Mouse (Mus musculus): ENCODE measurements at regions not wholly inside any gene's neighbourhood (a gene's known extent, or its start where the extent isn't known, plus 50 kb on each side); places are given as distances from the start of the nearest gene placed in this dataset.

DNA sequence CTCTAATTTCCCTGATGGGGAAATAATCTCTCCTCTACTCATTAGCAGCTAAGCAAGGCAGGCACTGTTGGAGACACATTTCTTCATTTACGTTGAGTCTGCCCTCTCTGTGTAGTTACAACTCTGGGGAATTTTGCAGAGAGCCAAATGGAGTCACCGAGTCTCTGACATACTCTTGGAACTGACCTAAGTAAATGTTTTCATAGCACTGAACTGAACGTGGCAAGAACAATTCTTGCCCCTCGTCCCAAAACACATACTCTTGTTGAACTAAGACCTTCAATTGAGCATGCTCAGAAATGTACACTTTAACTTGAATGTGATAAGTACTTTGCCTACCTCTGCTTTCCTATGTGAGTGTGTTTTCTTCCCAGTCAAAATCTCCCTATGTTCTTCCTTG is 114.5 kb downstream of the Dusp6 start:
- 85% methylated on average over 4 of the region's 4 CpGs for WGBS
- Histone ChIP-seq H3K27ac (no peak overlapping the region), H3K36me3 (replicated peaks) (no peaks in the 10 kb centered on the region), H3K9me3 (no peaks in the 10 kb centered on the region), H3K27me3 (replicated peaks) (no peaks in the 10 kb centered on the region), H3K4me1 (no peaks in the 10 kb centered on the region), H3K9ac (no peak overlapping the region), H3K4me2 (no peak overlapping the region), H3K4me3 (no peak overlapping the region)
- no peak for ATAC-seq (replicated peaks)

DNA sequence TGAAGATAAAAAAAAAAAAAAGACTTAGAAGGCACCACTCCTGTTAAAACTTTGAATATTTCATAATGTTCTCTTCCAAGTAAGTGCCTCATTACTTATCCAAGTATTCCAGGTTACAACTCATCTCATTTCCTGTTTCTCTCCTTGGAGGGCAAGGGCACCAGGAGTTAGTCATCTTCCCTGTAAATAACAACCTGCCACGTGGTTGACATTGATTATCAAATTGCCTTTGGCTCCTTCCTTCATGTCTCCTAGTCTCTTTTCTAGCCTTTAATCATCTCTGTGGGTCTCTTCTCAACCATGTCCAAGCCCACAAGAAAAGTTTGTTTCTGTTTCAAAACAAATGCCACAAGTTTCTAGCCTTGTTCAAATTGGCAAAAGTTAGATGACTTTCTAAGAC is 116.1 kb downstream of the Dusp6 start:
- 71% methylated on average over 1 of the region's 1 CpGs for WGBS
- H3K4me1 ChIP-seq = no peaks in the 10 kb centered on the region
- H3K9me3 ChIP-seq = no peaks in the 10 kb centered on the region
- H3K27me3 ChIP-seq (replicated peaks) = no peaks in the 10 kb centered on the region
- no peak overlapping the region for H3K27ac ChIP-seq
- ATAC-seq (replicated peaks) = no peak
- H3K9ac ChIP-seq = no peak overlapping the region
- H3K36me3 ChIP-seq (replicated peaks) = no peaks in the 10 kb centered on the region
- H3K4me2 ChIP-seq = no peak overlapping the region
- H3K4me3 ChIP-seq = no peak overlapping the region

GRCm38 (mm10) chr10:99380170-99380569 is 117.1 kb downstream of the Dusp6 start:
- ATAC-seq (replicated peaks) = no peak
- Histone ChIP-seq H3K9ac (no peak overlapping the region), H3K9me3 (no peaks in the 10 kb centered on the region), H3K27me3 (replicated peaks) (no peaks in the 10 kb centered on the region), H3K4me2 (no peak overlapping the region), H3K4me1 (no peaks in the 10 kb centered on the region), H3K27ac (no peak overlapping the region), H3K4me3 (no peak overlapping the region), H3K36me3 (replicated peaks) (no peaks in the 10 kb centered on the region)
- WGBS = 85% methylated on average over 4 of the region's 4 CpGs

GRCm38 (mm10) chr10:99383028-99383427 is 120.0 kb downstream of the Dusp6 start:
- no peak overlapping the region for H3K4me2 ChIP-seq
- no peak for ATAC-seq (replicated peaks)
- H3K27ac ChIP-seq = no peak overlapping the region
- H3K4me3 ChIP-seq = no peak overlapping the region
- H3K9me3 ChIP-seq = no peaks in the 10 kb centered on the region
- 63% methylated on average over 4 of the region's 4 CpGs for WGBS
- H3K4me1 ChIP-seq = no peaks in the 10 kb centered on the region
- H3K9ac ChIP-seq = no peak overlapping the region
- no peaks in the 10 kb centered on the region for H3K36me3 ChIP-seq (replicated peaks)
- no peaks in the 10 kb centered on the region for H3K27me3 ChIP-seq (replicated peaks)

DNA sequence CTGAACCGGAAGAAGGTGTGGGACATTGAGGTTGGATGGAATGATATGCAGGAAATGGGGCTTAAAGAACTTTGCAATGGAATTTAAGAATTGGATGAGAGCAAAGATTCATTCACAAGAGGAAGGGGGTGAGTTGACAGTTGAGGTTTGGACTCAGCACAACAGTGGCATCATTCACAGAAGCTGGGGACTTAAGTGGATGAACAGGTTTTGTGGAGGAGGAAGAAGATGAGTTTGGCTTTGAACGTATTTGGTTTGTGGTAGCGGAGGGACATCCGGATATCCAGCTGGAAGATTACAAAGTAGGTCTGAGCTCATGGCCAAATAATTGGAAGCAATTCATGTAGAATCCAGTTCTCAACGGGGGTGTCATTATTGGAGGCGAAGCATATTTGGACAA is 121.3 kb downstream of the Dusp6 start:
- H3K4me2 ChIP-seq = no peak overlapping the region
- H3K4me1 ChIP-seq = no peaks in the 10 kb centered on the region
- 93% methylated on average over 6 of the region's 6 CpGs for WGBS
- H3K9ac ChIP-seq = no peak overlapping the region
- H3K9me3 ChIP-seq = no peaks in the 10 kb centered on the region
- no peak overlapping the region for H3K27ac ChIP-seq
- no peak for ATAC-seq (replicated peaks)
- H3K27me3 ChIP-seq (replicated peaks) = no peaks in the 10 kb centered on the region
- no peaks in the 10 kb centered on the region for H3K36me3 ChIP-seq (replicated peaks)
- H3K4me3 ChIP-seq = no peak overlapping the region

GRCm38 (mm10) chr10:99384851-99385250 is 121.8 kb downstream of the Dusp6 start:
- ATAC-seq (replicated peaks) = no peak
- Histone ChIP-seq H3K27me3 (replicated peaks) (no peaks in the 10 kb centered on the region), H3K9ac (no peak overlapping the region), H3K9me3 (no peaks in the 10 kb centered on the region), H3K4me2 (no peak overlapping the region), H3K4me3 (no peak overlapping the region), H3K36me3 (replicated peaks) (no peaks in the 10 kb centered on the region), H3K4me1 (no peaks in the 10 kb centered on the region), H3K27ac (no peak overlapping the region)
- 67% methylated on average over 4 of the region's 4 CpGs for WGBS

- no peak for ATAC-seq (replicated peaks)
Measured at GRCm38 (mm10) chr10:99385854-99386253, 122.8 kb downstream of the Dusp6 start.

GRCm38 (mm10) chr10:99388526-99388925 is 125.5 kb downstream of the Dusp6 start:
- no peak for ATAC-seq (replicated peaks)
- Histone ChIP-seq H3K9me3 (no peaks in the 10 kb centered on the region), H3K27me3 (replicated peaks) (no peaks in the 10 kb centered on the region), H3K27ac (no peak overlapping the region), H3K4me2 (no peak overlapping the region), H3K4me1 (no peaks in the 10 kb centered on the region), H3K9ac (no peak overlapping the region), H3K4me3 (no peak overlapping the region), H3K36me3 (replicated peaks) (no peaks in the 10 kb centered on the region)
- WGBS = 94% methylated on average over 7 of the region's 7 CpGs

More at GRCm38 (mm10) chr10:99385854-99386253, 122.8 kb downstream of the Dusp6 start:
- Histone ChIP-seq H3K27ac (no peak overlapping the region), H3K4me3 (no peak overlapping the region), H3K36me3 (replicated peaks) (no peaks in the 10 kb centered on the region), H3K27me3 (replicated peaks) (no peaks in the 10 kb centered on the region), H3K9me3 (no peaks in the 10 kb centered on the region), H3K9ac (no peak overlapping the region), H3K4me2 (no peak overlapping the region), H3K4me1 (no peaks in the 10 kb centered on the region)
- 86% methylated on average over 6 of the region's 6 CpGs for WGBS

GRCm38 (mm10) chr10:99388986-99389385 is 126.0 kb downstream of the Dusp6 start:
- Histone ChIP-seq H3K4me3 (no peak overlapping the region), H3K27ac (no peak overlapping the region), H3K36me3 (replicated peaks) (no peaks in the 10 kb centered on the region), H3K27me3 (replicated peaks) (no peaks in the 10 kb centered on the region), H3K9ac (no peak overlapping the region), H3K4me2 (no peak overlapping the region), H3K9me3 (no peaks in the 10 kb centered on the region), H3K4me1 (no peaks in the 10 kb centered on the region)
- no peak for ATAC-seq (replicated peaks)
- 78% methylated on average over 8 of the region's 8 CpGs for WGBS

- H3K4me1 ChIP-seq = no peaks in the 10 kb centered on the region
- no peaks in the 10 kb centered on the region for H3K9me3 ChIP-seq
- H3K36me3 ChIP-seq (replicated peaks) = no peaks in the 10 kb centered on the region
- WGBS = 65% methylated on average over 7 of the region's 7 CpGs
- no peaks in the 10 kb centered on the region for H3K27me3 ChIP-seq (replicated peaks)
- no peak overlapping the region for H3K4me2 ChIP-seq
- no peak for ATAC-seq (replicated peaks)
- H3K9ac ChIP-seq = no peak overlapping the region
- no peak overlapping the region for H3K27ac ChIP-seq
- H3K4me3 ChIP-seq = no peak overlapping the region
Measured at GRCm38 (mm10) chr10:99390609-99391183, 127.7 kb downstream of the Dusp6 start.

DNA sequence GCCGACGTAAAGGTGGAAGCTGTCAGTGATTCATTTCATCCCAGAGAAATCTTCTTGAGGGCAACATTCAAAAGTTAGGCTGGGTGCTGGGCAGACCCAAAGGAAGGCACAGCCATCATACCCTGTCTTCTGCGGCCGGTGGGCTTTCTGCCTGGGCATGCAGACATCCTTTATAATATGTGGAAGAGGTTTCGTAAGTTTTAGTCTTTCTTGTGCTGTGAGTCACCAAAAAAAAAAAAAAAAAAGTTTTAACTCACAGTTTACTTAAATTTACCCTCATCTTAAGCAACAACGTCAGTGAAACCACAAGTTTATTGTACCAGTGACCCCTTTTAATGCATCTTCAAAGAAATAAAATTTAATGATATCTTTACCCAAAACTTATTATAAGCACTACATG is 128.7 kb downstream of the Dusp6 start:
- Histone ChIP-seq H3K9me3 (no peaks in the 10 kb centered on the region), H3K27ac (no peak overlapping the region), H3K4me2 (no peak overlapping the region), H3K4me3 (no peak overlapping the region), H3K4me1 (no peaks in the 10 kb centered on the region), H3K9ac (no peak overlapping the region), H3K27me3 (replicated peaks) (no peaks in the 10 kb centered on the region), H3K36me3 (replicated peaks) (no peaks in the 10 kb centered on the region)
- WGBS = 99% methylated on average over 6 of the region's 6 CpGs
- no peak for ATAC-seq (replicated peaks)

DNA sequence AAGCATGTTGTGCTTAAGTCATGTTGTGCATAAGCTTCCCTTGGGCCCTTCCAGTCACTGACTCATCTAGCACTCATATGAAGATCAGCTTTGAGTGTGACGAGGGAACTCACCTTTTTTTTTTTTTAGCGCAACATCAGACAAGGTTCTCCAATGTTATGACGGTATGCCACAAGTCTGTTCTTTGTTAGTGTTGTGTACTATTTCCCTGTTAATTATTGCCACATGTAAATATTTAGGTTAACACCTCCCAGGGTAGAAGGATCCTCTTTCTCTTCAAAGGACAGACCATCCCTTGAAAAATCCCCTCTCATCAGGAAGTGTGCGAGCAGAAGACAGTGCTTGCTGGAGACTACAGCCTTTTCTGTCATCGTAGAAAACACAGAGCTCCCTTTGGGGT is 129.9 kb downstream of the Dusp6 start:
- H3K27me3 ChIP-seq (replicated peaks) = no peaks in the 10 kb centered on the region
- 85% methylated on average over 5 of the region's 5 CpGs for WGBS
- H3K9me3 ChIP-seq = no peaks in the 10 kb centered on the region
- no peak for ATAC-seq (replicated peaks)
- no peaks in the 10 kb centered on the region for H3K4me1 ChIP-seq
- H3K9ac ChIP-seq = no peak overlapping the region
- no peak overlapping the region for H3K27ac ChIP-seq
- H3K4me2 ChIP-seq = no peak overlapping the region
- H3K36me3 ChIP-seq (replicated peaks) = no peaks in the 10 kb centered on the region
- H3K4me3 ChIP-seq = no peak overlapping the region

DNA sequence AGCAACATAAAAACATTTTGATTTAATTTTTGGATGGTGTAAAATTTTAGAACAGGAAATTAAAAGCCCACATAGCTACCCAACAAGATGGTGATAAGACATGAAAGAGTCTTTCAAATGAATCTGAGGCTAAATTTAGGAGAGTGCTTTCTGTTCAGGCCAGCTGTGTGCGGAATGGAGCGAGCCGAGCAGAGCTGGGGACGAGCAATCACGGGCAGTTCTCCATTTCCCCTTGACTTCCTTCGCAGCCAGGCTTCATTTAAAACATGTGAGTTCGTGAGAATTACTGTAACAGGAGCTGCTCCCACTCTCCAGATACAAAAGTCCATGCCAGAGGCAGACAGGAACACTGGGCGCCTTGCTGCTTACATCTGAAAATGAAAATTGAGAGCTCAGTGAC is 130.5 kb downstream of the Dusp6 start:
- Histone ChIP-seq H3K27ac (no peak overlapping the region), H3K4me3 (no peak overlapping the region), H3K27me3 (replicated peaks) (no peaks in the 10 kb centered on the region), H3K9me3 (no peaks in the 10 kb centered on the region), H3K36me3 (replicated peaks) (no peaks in the 10 kb centered on the region), H3K4me1 (no peaks in the 10 kb centered on the region), H3K4me2 (no peak overlapping the region), H3K9ac (no peak overlapping the region)
- ATAC-seq (replicated peaks) = no peak
- WGBS = 75% methylated on average over 8 of the region's 8 CpGs
